Mouse (Mus musculus) lung, embryonic 14.5 days (tissue): ENCODE measurements around the gene H1foo. TPM values are rescaled to one million over a fixed set of nuclear protein-coding genes. Genes with fewer than 3 reads are reported as not detected.

Experiments
- ATAC-seq: fragments of 200-750 bp; cut with Nextera tagmentation; 2 replicates; pipeline ENCODE4 v1.8.0; 2017; ENCODE audit warnings: mild to moderate bottlenecking, moderate TSS enrichment, moderate library complexity; ENCODE audit not compliant: insufficient read depth
- DNase-seq: peaks from one replicate; pipeline ENCODE4 v3.0.0-alpha.2; 2015
- H3K27ac ChIP-seq: fragments of 300-500 bp; sonication (generic); 2 replicates; pipeline ENCODE4 v1.5.1; 2014; ENCODE audit warnings: low read depth, mild to moderate bottlenecking, moderate library complexity
- H3K27me3 ChIP-seq: fragments of 300-500 bp; sonication (generic); 2 replicates; pipeline ENCODE4 v1.6.1; 2014; ENCODE audit warnings: low read length, control low read depth; ENCODE audit not compliant: insufficient read depth
- H3K36me3 ChIP-seq: fragments of 300-500 bp; sonication (generic); 2 replicates; pipeline ENCODE4 v1.6.1; 2014; ENCODE audit warnings: control low read depth; ENCODE audit not compliant: insufficient read depth
- H3K4me1 ChIP-seq: fragments of 300-500 bp; sonication (generic); 2 replicates; pipeline ENCODE4 v1.6.1; 2014; ENCODE audit warnings: antibody characterized with exemption, control low read depth; ENCODE audit not compliant: insufficient read depth
- H3K4me2 ChIP-seq: fragments of 300-500 bp; sonication (generic); 2 replicates; pipeline ENCODE4 v1.6.1; 2014; ENCODE audit warnings: mild to moderate bottlenecking
- H3K4me3 ChIP-seq: fragments of 300-500 bp; sonication (generic); 2 replicates; pipeline ENCODE4 v1.5.1; 2014; ENCODE audit warnings: low read depth, low read length
- H3K9ac ChIP-seq: fragments of 300-500 bp; sonication (generic); 2 replicates; pipeline ENCODE4 v1.6.1; 2014
- H3K9me3 ChIP-seq: fragments of 300-500 bp; sonication (generic); 2 replicates; pipeline ENCODE4 v1.6.1; 2016; ENCODE audit warnings: low read depth, low read length, control low read depth
- CTCF ChIP-seq: IDR thresholded peaks from 2 replicates; pipeline ENCODE4 v1.5.1; 2016; ENCODE audit warnings: antibody characterized with exemption, low read depth
- WGBS: fragments of 180-500 bp; shearing (Covaris S2); extraction: QIAGEN DNeasy Blood & Tissue Kit; methylation state at CpG from one replicate; pipeline ENCODE4 v1.1.7; 2014; 5-methylcytosine and 5-hydroxymethylcytosine counted together
- polyA plus RNA-seq: library from polyadenylated mRNA; unstranded; fragments of >200 nt; fragmentation: Nextera tagmentation; extraction: Ambion mirVana; gene quantifications from 2 replicates; pipeline ENCODE4 v1.2.1, GENCODE M21; 2014

H1foo gene
- polyA plus RNA-seq, 1 experiment from 2014 or later: not detected

GRCm38 (mm10) chr6:115938798-115939197 lies 5.9 kb upstream of the H1foo start:
- 50% methylated on average over 1 of the region's 1 CpGs for WGBS
- no peaks in the 10 kb centered on the region for H3K27me3 ChIP-seq
- H3K27ac ChIP-seq: no peak overlapping the region
- TF ChIP-seq CTCF: no peak
- H3K9ac ChIP-seq: no peak overlapping the region
- DNase-seq (no peak), ATAC-seq (no peak)
- no peak overlapping the region for H3K4me2 ChIP-seq
- no peak overlapping the region for H3K4me3 ChIP-seq
- no peaks in the 10 kb centered on the region for H3K9me3 ChIP-seq
- no peaks in the 10 kb centered on the region for H3K36me3 ChIP-seq
- peaks cover 7% of the 10 kb centered on the region; the same call in 1 of the 2 replicates for H3K4me1 ChIP-seq

DNA sequence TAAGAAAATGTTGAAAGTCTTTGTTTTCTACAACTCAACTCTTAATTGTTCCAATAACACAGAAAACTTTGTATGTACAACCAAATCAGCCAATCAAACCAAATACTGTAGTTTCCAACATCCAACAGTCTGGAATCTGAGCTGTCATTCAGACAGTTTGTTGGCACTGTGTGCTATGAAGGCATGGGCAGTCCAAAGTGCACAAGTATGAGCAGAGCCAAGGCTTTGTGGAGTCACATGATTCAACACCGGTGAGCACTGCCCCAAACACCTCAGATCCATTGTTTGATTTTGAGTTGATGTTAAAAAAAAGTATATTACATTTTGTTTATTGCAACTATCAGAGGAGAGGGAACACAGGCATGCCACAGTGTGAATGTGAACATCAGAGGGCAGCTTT lies 4.1 kb upstream of the H1foo start:
- no peak overlapping the region for H3K27ac ChIP-seq
- no peaks in the 10 kb centered on the region for H3K36me3 ChIP-seq
- TF ChIP-seq CTCF: no peak
- H3K9me3 ChIP-seq: no peaks in the 10 kb centered on the region
- no peak overlapping the region for H3K4me3 ChIP-seq
- 57% methylated on average over 1 of the region's 1 CpGs for WGBS
- DNase-seq (no peak), ATAC-seq (no peak)
- peaks cover 10% of the 10 kb centered on the region; the same call in 1 of the 2 replicates for H3K4me1 ChIP-seq
- no peak overlapping the region for H3K4me2 ChIP-seq
- no peak overlapping the region for H3K9ac ChIP-seq
- H3K27me3 ChIP-seq: no peaks in the 10 kb centered on the region

GRCm38 (mm10) chr6:115941128-115941527 lies 3.6 kb upstream of the H1foo start:
- Histone ChIP-seq H3K9me3 (no peaks in the 10 kb centered on the region), H3K4me2 (no peak overlapping the region), H3K27ac (no peak overlapping the region), H3K9ac (no peak overlapping the region), H3K27me3 (no peaks in the 10 kb centered on the region), H3K36me3 (no peaks in the 10 kb centered on the region), H3K4me1 (peaks cover 10% of the 10 kb centered on the region; the same call in 1 of the 2 replicates), H3K4me3 (no peak overlapping the region)
- peak; percentile 58 for DNase-seq
- WGBS: 10% methylated on average over 7 of the region's 12 CpGs
- TF ChIP-seq CTCF: no peak
- ATAC-seq: 0 out of 2 replicates have a peak, but pooled peaks have one; percentile 12

- WGBS: 53% methylated on average over 9 of the region's 9 CpGs
- DNase-seq (peak; percentile 26), ATAC-seq (no peak)
Measured at GRCm38 (mm10) chr6:115943498-115944427, 975 bp upstream of the H1foo start.

GRCm38 (mm10) chr6:115945633-115946032 lies 895 bp downstream of the H1foo start:
- ATAC-seq: no peak
- no peaks in the 10 kb centered on the region for H3K27me3 ChIP-seq
- H3K4me3 ChIP-seq: no peak overlapping the region
- no peak overlapping the region for H3K27ac ChIP-seq
- no peak for TF ChIP-seq CTCF
- H3K4me1 ChIP-seq: peaks cover 10% of the 10 kb centered on the region; the same call in 1 of the 2 replicates
- no peak overlapping the region for H3K4me2 ChIP-seq
- WGBS: 75% methylated on average over 8 of the region's 8 CpGs
- no peaks in the 10 kb centered on the region for H3K9me3 ChIP-seq
- H3K36me3 ChIP-seq: no peaks in the 10 kb centered on the region
- H3K9ac ChIP-seq: no peak overlapping the region
- DNase-seq: no peak

More at GRCm38 (mm10) chr6:115943498-115944427, 975 bp upstream of the H1foo start:
- Histone ChIP-seq H3K36me3 (no peaks in the 10 kb centered on the region), H3K4me1 (peaks cover 10% of the 10 kb centered on the region; the same call in 1 of the 2 replicates), H3K4me3 (no peak overlapping the region), H3K27ac (no peak overlapping the region), H3K9ac (no peak overlapping the region), H3K27me3 (no peaks in the 10 kb centered on the region), H3K9me3 (no peaks in the 10 kb centered on the region), H3K4me2 (no peak overlapping the region)
- TF ChIP-seq CTCF: no peak

DNA sequence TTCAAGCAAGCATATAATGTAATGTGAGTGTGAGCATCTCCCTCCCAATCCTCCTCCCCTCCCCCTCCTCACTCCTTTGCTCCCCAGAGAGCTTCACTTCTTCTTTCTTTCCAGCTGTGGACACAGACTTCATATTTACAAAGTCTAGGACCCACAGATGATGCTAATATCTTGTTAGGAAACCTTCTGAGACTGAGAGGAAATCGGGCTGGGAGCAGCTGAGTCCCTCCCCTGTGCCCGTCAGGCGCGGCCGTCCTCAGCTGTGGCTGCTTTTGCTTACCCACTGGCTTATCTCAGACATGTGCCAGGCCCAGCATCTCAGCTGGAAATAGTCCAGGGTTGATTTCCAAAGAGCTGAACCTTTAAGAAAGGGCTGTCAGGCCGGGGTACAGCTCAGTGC lies 1.7 kb downstream of the H1foo start:
- Histone ChIP-seq H3K36me3 (no peaks in the 10 kb centered on the region), H3K27ac (no peak overlapping the region), H3K9ac (no peak overlapping the region), H3K4me1 (peaks cover 10% of the 10 kb centered on the region; the same call in 1 of the 2 replicates), H3K27me3 (no peaks in the 10 kb centered on the region), H3K9me3 (no peaks in the 10 kb centered on the region), H3K4me3 (no peak overlapping the region), H3K4me2 (no peak overlapping the region)
- 54% methylated on average over 6 of the region's 6 CpGs for WGBS
- no peak for ATAC-seq
- peak; percentile 34 for DNase-seq
- no peak for TF ChIP-seq CTCF

GRCm38 (mm10) chr6:115954506-115955074 lies 9.9 kb downstream of the H1foo start:
- no peak overlapping the region for H3K4me2 ChIP-seq
- no peak for TF ChIP-seq CTCF
- H3K9ac ChIP-seq: no peak overlapping the region
- H3K4me3 ChIP-seq: no peak overlapping the region
- no peaks in the 10 kb centered on the region for H3K9me3 ChIP-seq
- peak overlapping the region; percentile 33; the same call in 1 of the 2 replicates for H3K27ac ChIP-seq
- DNase-seq: peak; percentile 68
- peaks cover 52% of the 10 kb centered on the region for H3K36me3 ChIP-seq
- ATAC-seq: no peak
- H3K4me1 ChIP-seq: peaks cover 47% of the 10 kb centered on the region
- 59% methylated on average over 9 of the region's 9 CpGs for WGBS
- H3K27me3 ChIP-seq: no peaks in the 10 kb centered on the region
